Mouse (Mus musculus) frontal cortex, postnatal 10 days (tissue): ENCODE data around the gene Cmtm1.
A peak's percentile ranks its signal among the peaks of the same experiment; 100 is the strongest.
"Not testable (repeated sequence)": the region's sequence is repeated elsewhere in the genome, so short reads cannot be mapped to it uniquely, and the experiment has no call there.

Experiments used
- DNase-seq, 2 experiments: peaks; one replicate each; pipeline ENCODE4 v3.0.0; 2022; ENCODE audit warnings: low spot score in 2 of 2, mixed read lengths in 1 of 2

Gene Cmtm1

DNA sequence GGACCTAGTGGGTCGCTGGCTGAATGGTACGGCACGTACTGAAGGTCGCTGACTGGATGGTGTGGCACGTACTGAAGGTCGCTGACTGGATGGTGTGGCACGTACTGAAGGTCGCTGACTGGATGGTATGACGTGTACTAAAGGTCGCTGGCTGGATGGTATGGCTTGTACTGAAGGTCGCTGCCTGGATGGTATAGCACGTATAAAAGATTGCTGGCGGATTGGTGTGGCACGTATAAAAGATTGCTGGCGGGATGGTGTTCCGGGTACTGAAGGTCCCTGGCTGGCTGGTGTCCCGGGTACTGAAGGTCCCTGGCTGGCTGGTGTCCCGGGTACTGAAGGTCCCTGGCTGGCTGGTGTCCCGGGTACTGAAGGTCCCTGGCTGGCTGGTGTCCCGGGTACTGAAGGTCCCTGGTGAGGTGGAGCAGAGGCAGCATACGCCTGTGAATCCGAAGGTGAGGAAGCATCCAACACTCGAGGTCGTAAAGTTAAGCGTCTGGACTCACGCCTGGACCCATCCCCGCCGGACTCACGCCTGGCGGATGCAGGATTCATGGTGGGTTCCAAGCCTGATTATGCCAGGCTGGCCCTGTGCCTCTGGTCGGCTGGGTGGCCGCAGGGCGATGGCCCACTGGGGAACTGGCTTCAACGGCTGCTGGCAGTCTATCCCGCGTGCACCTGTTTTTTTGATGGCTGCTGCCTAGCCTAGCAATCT is at the start of gene Cmtm1, which contains the start of gene Gm45711:
Cmtm1 (minus strand) TSS at position 705 of the 715 bp plus-strand sequence.
Gm45711 (minus strand) TSS at position 641 of the 715 bp plus-strand sequence.
- DNase-seq = peak in 1 of 2 experiments; percentile 11

DNA sequence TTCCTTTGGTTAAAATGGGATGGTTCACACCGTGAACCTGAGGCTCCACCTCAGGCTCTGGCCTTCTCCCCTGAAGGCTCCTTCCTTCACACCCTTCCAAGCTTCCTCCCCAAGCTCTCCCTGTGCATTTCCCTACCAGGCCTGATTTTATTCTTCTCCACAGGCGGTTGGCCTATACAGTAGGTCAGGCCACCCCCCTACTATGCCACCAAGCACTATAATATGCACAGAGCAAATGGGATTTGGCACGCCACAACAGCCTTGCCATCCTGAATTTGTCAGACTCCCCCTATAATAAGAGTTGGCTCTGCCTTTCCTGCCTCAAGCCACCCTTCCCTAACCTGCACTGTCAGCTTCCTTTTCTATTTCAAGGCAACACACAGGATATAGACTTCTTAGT is 48.7 kb upstream of the Cmtm1 start:
- DNase-seq = no peak

DNA sequence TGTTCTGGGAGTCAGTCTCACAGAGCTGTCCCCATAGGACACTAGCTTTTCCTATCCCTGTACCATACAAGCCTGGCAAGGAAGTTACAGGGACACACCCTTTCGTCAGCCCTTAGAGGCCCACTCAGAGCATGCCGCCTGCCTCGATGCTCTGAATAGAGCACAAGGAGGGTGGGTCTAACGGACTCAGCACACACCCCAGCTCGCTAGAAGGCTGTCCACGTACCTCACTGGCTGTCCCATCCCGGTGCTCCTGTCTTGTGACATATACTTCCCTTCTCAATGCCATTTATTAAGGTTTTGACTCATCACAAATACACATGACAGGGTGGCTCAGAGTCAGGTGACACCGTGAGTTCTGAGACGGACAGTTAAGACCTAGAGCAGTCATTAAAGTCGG is 44.6 kb upstream of the Cmtm1 start:
- DNase-seq = no peak

DNA sequence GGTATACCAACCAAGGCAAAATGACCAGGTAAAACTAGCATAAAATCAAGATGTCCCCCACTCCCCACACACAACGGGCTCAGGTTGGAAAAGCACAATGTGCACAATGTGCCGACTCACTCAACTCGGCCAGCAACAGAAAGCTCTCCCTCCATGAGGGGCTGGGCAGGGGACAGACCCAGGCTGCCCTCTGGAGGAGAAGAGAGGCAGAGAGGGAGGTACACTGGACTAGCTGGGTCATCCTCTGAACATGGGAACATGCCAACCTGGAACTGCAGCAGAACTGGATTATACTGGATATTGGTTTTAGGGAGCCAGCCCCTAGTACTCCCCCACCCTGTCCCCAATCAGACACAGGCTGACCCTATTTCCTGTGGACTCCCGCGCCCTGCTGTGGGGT is 43.2 kb upstream of the Cmtm1 start:
- DNase-seq = no peak

DNA sequence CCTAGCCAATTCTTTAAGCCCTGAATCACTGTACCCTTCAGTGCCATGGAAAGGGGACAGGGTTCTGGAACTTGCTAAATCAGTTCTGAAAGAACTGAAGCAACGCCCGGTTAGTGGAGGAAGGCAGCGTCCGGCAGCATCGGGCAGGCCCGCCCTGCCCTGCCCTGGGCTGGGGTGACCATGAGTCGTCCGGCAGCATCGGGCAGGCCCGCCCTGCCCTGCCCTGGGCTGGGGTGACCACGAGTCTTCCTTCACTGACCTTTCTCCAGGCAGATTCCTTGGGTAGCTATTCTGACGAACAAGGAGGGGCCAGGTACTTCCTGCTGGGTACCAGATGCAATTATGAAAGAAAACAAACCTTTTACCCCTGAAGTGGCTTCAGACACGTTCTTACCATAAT is 40.1 kb upstream of the Cmtm1 start:
- DNase-seq = no peak

DNA sequence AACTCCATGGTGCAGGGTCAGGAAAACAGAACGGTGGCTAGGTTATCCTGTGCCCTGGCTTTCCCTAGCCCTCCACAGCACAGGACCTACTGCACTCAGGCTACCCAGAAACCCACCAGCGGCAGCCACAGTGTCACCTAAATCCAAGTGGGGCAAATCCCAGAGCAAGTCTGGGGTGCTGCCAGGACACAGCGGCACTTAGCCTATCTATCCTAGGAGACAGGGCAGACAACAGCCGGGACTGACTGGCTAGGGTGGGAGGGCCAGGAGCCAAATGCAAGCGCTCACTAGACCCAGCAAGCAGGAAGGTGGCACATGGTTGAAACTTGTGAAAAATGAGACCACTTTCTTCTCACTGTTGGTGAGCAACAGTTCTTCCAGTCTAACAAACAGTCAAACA is 39.0 kb upstream of the Cmtm1 start:
- no peak for DNase-seq

DNA sequence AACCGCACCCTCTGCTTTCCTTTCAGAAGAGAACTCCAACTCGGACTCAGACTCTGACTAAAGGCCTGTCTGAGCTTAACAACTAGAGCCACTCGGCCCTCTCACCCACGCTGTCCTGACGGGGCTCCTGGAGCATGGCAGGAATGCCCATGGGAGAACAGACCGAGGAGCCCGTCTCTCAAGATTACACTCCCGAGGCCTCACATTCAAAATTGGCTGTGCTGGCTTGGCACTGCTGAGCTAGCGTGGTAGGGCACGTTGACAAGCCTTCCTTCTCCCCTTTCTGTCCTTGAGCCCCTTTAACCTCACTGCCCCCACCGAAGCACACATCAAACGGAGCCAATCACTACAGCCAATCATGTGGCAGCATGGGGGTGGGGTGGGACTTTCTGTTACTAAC is 36.8 kb upstream of the Cmtm1 start:
- no peak for DNase-seq

DNA sequence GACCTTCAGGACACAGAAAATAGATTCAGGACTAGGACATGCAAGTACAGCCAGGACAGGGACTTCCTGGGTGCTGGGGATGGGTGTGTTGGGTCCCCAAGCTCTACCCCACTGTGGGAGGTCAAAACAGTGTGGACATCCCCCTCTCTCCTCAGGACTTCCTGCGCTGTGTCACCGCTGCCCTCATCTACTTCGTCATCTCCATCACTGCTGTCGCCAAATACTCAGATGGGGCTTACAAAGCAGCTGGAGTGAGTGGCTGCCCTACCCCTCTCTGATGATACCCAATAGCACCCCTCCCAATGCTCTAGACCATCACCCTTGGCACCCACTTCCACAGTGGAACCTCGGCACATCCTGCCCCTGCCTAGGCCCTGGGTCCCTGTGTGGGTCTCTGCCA is 34.7 kb upstream of the Cmtm1 start:
- no peak for DNase-seq

DNA sequence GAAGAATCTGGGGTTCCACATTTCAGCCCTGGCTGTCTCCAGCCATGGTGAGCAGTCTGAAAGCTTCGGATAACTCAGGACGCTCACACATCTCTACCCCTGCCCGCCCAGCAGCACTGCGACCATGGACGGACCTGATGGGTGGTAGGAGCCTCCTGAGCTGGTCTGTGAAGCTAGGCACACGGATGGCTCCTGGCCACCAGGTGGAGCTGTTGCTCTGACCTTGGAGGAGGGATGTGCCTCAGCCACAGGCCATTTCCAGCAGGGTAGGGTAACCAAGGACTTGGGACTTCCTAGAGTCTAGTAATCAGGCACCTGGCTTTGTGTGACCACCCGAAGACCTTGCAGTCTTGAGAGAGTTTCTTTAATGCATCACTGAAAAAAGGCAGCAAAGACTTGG is 34.0 kb upstream of the Cmtm1 start:
- peak; percentile 62 to 81 for DNase-seq

DNA sequence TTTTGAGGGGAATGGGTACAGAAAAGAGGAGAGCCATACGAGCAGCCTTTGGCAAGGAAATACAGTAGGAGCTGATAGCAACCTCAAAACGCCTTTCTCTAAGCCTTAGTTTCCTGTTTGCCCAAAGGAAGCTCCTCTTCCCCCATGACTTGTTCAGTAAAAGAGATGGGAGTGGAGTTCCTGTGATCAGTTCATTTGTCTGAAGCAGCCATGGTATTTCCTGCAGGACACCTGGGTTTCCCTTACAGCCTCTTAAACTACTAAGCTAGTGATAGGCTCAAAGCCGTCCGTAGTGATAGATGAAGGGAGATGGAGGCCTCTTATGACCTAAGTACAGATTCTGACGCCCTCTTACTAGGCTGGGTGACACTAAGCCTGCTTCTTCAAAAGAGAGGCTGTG is 32.5 kb upstream of the Cmtm1 start:
- DNase-seq = no peak

DNA sequence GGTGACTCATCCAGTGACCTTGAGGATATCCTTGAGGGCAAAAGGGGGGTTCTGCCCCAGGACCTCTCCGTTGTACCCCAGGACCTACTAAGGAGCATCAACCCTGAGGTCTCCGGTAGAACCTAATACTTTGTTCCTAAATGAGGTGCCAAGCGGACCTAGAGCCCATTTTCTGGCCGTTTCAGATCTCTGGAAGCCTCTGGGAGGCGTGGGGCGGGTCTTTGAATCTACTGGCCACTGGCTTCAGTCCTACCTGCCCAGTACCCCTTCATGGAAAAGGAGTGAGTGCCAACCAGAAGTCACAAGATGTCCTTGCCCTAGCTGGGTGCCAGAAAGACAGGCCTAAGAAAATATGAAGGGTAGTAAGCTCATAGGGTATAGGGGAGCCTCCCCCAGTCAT is 31.7 kb upstream of the Cmtm1 start:
- no peak for DNase-seq

DNA sequence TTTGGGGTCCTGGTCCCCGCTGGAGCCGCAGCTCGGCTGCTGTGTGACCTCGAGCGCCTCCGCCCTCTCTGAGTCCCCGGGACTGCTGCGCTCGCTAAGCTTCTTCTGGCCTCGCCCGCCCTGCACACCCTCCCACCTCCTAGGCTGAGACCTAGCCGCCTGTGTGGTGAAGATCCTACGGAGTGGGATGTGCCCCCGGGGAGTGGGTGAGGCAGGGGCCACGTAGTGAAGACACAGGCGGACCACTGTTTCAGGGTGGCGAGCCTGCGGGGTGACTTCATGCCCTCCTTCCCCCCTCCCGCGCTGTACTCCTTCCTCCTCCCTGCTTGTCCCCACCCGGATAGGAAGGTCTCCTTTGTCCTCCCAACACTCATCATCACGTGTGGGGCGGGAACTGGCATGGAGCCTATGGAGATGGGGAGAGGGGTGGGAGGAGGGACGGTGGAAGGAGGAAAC is 31.2 kb upstream of the Cmtm1 start:
- DNase-seq = peak; percentile 46 to 52

DNA sequence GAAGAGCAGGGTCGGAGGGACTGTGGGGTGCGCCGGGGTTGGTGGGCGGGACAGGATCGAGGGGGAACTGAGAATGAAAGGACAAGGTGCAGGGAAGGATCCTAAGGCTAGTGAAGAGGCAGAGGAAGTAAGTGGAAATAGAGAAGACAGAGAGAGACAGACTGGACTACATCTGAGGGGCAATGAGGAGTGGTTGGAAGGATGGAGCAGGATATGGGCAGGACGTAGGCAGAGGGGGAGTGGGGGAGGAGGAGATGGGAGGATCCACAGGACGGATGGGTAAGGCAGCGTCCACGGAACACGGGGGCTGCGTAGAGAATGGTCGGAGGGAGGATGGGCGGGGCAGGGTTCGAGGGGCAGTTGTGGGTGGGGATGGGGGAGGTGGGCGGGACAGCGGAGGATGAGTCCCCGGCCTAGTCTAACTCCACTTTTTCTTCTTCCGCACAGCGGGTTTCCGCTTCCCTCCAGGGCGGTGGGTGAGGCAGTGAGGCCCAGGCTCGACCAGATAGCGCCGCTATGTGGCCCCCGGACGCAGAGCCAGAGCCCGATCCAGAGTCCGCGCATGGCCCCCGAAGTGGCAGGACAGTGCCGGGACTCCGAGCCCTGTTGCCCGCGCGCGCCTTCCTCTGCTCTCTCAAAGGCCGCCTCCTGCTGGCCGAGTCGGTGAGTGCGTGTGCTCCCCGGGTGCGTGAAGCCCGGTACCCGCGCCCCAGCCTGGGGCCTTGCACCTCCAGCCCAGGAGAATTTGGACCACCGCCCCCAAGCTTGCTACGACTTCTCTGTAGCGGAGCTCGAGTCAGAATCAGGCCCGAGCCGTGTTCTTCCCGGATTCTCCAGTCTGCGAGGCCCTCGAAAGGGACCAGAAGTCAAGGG is 30.5 kb upstream of the Cmtm1 start:
- DNase-seq = peak; percentile 60 to 78

DNA sequence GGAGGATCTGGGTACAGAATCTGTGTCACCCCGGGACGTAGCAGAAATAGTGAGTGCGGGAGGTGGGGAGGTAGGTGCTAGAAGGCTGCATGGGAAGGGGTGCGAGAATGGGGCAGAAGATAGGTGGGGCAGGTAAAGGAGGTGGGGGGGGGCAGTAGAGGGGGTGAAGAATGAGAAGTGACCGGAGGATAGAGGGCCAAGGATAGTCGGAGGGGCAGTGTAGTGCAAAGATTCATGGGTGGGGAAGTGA is 30.0 kb upstream of the Cmtm1 start:
- DNase-seq = no peak

DNA sequence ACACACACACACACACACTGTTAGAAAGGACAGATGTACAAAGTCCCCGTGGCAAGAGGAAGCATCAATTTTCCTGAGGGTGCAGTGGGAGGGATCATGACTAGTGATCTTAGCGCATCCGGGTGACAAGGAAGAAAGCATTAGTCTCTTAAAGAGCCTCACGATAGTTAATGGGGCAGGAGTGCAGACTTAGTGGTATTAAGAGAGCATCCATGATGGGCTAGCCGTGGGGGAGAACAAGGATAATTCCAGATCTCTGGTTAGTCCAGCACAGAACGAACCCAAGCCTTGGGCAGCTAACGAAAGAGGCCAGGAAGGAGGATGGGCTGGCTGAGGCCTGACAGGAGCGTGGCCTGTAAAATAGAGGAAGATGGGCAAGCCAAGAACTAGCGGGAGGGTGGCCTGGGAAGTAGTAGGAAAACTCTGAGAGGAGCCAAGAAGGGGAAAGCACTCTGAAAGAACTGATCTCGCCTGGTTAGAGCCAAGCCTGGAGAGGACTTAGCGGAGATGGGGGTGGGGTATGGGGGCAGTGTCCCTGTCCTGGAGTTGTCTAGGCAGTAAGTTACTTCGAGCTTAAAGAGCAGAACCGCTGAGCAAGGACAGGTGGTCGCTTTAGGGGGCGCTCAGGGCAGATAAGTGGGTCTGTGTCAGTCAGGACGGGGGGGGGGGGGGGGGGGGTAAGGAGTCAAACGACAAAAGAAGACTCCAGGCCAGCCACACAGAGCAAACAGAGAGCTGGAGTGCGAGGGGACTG is 29.5 kb upstream of the Cmtm1 start, which contains the start of gene Cmtm3:
Cmtm3 (plus strand) TSS at position 182 of the 754 bp plus-strand sequence.
- peak in 1 of 2 experiments; percentile 40 for DNase-seq

DNA sequence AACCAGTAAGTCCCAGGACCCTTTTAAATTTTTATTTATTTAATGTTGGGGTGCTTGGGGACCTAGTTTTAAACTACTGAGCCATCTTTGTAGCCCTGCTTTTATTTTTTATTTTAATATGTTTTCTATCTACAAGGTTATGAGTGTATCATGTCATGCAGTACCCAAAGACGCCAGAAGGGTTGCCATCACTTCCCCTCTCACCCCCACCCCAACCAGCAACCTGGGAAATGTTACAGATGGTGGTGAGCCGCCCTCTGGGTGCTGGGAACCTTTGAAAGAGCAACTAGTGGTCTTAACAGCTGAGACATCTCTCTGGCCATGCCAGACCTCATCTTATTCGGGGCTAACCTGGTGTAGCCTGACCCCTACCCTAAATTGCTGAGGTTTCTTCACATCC is 27.9 kb upstream of the Cmtm1 start:
- no peak for DNase-seq

DNA sequence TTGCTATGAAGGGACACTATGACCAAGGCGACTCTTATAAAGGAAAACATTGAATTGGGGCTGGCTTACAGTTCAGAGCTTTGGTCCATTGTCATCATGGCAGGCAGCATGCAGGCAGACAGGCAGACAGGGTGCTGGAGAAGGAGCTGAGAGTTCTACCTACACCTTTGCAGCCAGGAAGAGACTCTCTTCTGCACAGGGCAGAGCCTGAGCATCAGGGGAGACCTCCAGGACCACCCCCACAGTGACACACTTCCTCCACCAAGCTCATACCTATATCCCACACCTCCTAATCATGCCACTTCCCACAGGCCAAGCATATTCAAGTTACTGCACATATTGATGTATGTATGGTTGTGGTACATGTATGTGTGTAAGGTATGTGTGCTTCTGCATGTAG is 26.9 kb upstream of the Cmtm1 start:
- DNase-seq = no peak

DNA sequence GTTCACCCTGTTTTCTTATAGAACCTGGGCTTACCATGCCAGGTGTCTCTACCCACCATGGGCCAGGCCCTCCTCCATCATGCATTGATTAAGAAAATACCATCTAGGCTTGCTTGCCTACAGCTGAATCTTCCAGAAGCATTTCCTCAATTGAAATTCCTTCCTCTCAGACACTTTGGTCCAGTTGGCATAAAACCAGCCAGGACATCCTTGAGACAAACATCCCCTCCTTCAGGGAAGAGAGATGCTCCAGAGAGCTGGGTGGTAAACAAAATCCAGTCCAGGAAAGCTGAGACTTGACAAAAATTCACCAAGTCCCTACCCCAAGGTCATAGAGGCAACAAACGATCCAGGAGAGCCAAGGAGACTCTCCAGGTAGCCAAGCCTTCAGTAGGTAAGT is 24.3 kb upstream of the Cmtm1 start:
- DNase-seq = no peak

DNA sequence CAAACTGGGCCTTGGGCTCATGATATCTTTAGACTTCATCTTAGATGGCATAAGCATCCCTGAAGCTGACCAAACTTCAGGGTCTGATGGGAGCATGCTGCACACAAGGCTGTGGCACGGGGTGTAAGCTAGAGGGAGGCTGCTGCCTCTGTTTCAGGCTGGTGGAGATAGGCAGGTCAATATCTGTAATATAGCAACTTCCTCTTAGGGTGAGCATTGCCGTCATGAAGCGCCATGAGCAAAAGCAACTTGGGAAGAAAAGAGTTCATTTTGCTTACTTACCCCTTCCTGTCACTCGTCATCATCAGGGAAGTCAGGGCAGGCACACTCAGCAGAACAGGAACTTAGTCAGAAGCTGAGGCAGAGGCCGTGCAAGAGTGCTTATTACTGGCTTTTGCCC is 23.8 kb upstream of the Cmtm1 start:
- no peak for DNase-seq

DNA sequence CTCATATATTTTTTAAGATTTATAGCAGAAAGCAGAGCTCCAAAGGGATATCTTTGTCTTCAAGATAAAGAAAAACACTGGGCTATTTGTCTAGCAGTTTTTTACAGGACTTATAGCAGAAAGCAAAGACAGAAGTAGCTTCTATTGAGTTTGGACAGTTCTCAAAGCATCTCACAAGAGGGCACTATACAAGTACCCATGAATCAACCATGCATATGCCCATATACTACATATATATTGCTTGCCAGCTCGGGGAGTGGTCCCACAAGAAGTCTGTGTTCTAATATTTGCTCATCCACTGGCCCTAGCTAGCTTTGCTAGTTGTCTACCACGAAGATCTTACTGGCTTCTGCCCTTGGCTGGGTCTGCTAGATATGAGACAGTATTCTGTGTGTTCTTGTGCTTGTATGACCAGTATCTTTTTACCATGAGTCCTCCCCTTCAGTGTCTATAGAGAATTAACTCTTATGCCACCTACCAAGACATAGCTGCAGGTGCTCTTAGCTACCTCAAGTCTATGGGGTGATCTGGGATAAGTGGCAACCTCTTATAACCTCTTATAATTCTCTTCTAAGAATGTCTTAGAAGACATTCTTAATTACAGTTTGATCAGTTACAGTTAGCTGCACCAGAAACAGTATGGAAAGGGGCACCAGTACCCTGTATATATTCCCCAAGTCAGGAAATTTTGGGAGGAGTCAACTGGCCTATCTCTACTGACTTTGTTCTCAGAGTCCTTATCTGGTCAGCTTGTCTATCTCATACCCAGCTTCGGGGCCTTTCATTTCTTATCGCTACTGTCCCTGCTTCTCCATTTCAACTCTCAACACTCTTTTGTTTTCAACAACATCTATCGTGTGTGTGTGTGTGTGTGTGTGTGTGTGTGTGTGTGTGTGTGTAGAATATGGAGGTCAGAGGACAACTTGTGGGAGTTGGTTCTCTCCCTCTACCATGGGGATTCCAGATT is 23.0 kb upstream of the Cmtm1 start:
- no peak for DNase-seq

DNA sequence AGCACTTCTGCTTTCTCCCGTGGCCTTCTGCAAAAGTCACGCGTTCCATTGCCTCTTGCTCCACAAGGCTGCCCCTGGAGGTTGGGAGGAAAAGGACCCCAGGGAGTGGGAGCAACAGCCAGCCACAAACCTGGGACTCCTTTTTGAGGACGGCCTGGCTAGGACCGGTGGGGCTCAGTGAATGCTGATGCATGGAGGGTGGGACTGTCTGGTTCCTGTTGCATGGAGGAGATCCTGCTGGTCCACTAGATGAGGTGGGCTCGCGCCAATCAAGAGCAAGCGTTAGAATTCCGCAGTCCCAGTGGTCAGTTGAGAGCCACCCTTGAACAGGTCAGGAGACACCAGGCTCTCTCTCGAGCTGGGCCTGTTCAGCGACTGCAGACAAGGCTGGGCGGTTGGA is 12.0 kb upstream of the Cmtm1 start, which contains the start of gene Cmtm2b:
Cmtm2b (plus strand) TSS at position 301 of the 400 bp plus-strand sequence.
- DNase-seq = not testable (repeated sequence)
